Mouse (Mus musculus): ENCODE measurements around the gene Gm14326.
"Not testable (repeated sequence)": the region's sequence is repeated elsewhere in the genome, so short reads cannot be mapped to it uniquely, and the experiment has no call there.

The Gm14326 gene

GRCm38 (mm10) chr2:177957145-177957544 is at the start of gene Gm14326:
Gene Gm14326, minus strand, starts transcription at chr2:177957297.
- peak; percentile 1 for DNase-seq (ENCODE audit: extremely low spot score, low read depth, low spot score)

- DNase-seq (ENCODE audit: extremely low spot score, low read depth, low spot score): not testable (repeated sequence)
Observed at GRCm38 (mm10) chr2:177974814-177975213, 17.7 kb upstream of the Gm14326 start.

- DNase-seq (ENCODE audit: extremely low spot score, low read depth, low spot score): not testable (repeated sequence)
Observed at GRCm38 (mm10) chr2:177956734-177957133, 363 bp downstream of the Gm14326 start.

GRCm38 (mm10) chr2:177925563-177926103 is 31.5 kb downstream of the Gm14326 start, which contains the start of gene Zfp972:
Gene Zfp972, minus strand, starts transcription at chr2:177925613.
- not testable (repeated sequence) for DNase-seq (ENCODE audit: extremely low spot score, low read depth, low spot score)

- not testable (repeated sequence) for DNase-seq (ENCODE audit: extremely low spot score, low read depth, low spot score)
Observed at GRCm38 (mm10) chr2:177903276-177903675, 53.8 kb downstream of the Gm14326 start.

- not testable (repeated sequence) for DNase-seq (ENCODE audit: extremely low spot score, low read depth, low spot score)
Observed at GRCm38 (mm10) chr2:177898171-177898570, 58.9 kb downstream of the Gm14326 start.

- not testable (repeated sequence) for DNase-seq (ENCODE audit: extremely low spot score, low read depth, low spot score)
Observed at GRCm38 (mm10) chr2:177897046-177897578, 60.0 kb downstream of the Gm14326 start, which contains the start of gene Gm14327. Gene Gm14327, plus strand, starts transcription at chr2:177897096.

GRCm38 (mm10) chr2:177887743-177888142 is 69.4 kb downstream of the Gm14326 start:
- not testable (repeated sequence) for DNase-seq (ENCODE audit: extremely low spot score, low read depth, low spot score)
